ENCODE assay signal across 17 mouse cellular contexts in the genomic region with DNA sequence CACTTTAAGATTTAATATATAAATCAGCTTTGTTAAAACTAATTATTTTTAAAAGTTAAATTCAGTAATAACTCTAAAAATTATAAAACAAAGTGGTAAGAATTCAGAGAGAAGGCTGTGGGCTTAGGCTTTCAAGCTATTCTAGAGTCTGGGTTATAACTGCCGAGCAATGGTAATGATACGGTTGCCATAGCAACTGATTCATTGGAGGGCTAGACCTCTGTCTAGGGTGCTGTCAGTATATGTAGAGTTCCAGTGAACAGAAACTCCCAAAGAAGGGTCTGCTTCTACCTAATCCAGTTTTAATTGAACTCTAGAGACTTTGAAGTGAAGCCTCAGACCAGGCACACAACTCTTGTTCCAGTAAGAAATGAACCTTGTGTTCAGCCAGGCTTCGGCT. TPM values are rescaled to one million over a fixed set of nuclear protein-coding genes. Genes with fewer than 3 reads are reported as not detected.
DNase-seq lines count a peak whose midpoint lies in the region; ATAC-seq lines count a peak whose summit lies in the region.
"Had no signal": no experiment of that assay in that cellular context is flagged by ENCODE, and none has a peak within 500 bp of the region (broad histone marks: within the 10 kb centered on the region; RNA-seq: fewer than 3 reads in every experiment).

No protein-coding gene starts in this region.

- peaks cover 3% of the 10 kb centered on the region for H3K4me1 ChIP-seq in hindbrain, embryonic 12.5 days
- peaks cover 3% of the 10 kb centered on the region; the same call in 1 of the 2 replicates for H3K4me1 ChIP-seq in midbrain, embryonic 12.5 days
- no peaks in the 10 kb centered on the region for H3K4me1 ChIP-seq in heart, embryonic 12.5 days (replicated peaks)
- H3K4me1 ChIP-seq: heart, embryonic 13.5 days; kidney, embryonic 15.5 days; liver, embryonic 13.5 days had no signal

- no peaks in the 10 kb centered on the region for H3K9me3 ChIP-seq in hindbrain, embryonic 12.5 days (replicated peaks)
- H3K9me3 ChIP-seq in midbrain, embryonic 12.5 days = no peaks in the 10 kb centered on the region
- H3K9me3 ChIP-seq in heart, embryonic 12.5 days (replicated peaks) = no peaks in the 10 kb centered on the region
- H3K9me3 ChIP-seq: heart, embryonic 13.5 days; kidney, embryonic 15.5 days; limb, embryonic 10.5 days; liver, embryonic 13.5 days had no signal

- H3K9ac ChIP-seq in hindbrain, embryonic 12.5 days = no peak overlapping the region
- no peak overlapping the region for H3K9ac ChIP-seq in midbrain, embryonic 12.5 days (replicated peaks)
- no peak overlapping the region for H3K9ac ChIP-seq in heart, embryonic 12.5 days
- H3K9ac ChIP-seq: heart, embryonic 13.5 days; kidney, embryonic 15.5 days; liver, embryonic 13.5 days had no signal

- no peaks in the 10 kb centered on the region for H3K27me3 ChIP-seq in hindbrain, embryonic 12.5 days
- H3K27me3 ChIP-seq in midbrain, embryonic 12.5 days = no peaks in the 10 kb centered on the region
- H3K27me3 ChIP-seq in heart, embryonic 12.5 days (replicated peaks) = no peaks in the 10 kb centered on the region
- H3K27me3 ChIP-seq: heart, embryonic 13.5 days; kidney, embryonic 15.5 days; liver, embryonic 13.5 days had no signal

- peak; percentile 75; the same call in 1 of the 2 replicates for ATAC-seq in hindbrain, embryonic 12.5 days (ENCODE audit: low FRiP score)
- peak; percentile 94 for ATAC-seq in midbrain, embryonic 12.5 days (ENCODE audit: low FRiP score, low read depth)
- no peak for ATAC-seq in heart, embryonic 12.5 days (ENCODE audit: insufficient number of reproducible peaks, low FRiP score)
- ATAC-seq: activated CD4-positive, CD25-positive, alpha-beta regulatory T cell, adult 4 months had no signal

- no peak overlapping the region for H3K4me3 ChIP-seq in hindbrain, embryonic 12.5 days
- no peak overlapping the region for H3K4me3 ChIP-seq in midbrain, embryonic 12.5 days
- no peak overlapping the region for H3K4me3 ChIP-seq in heart, embryonic 12.5 days
- H3K4me3 ChIP-seq: heart, embryonic 13.5 days; kidney, embryonic 15.5 days; limb, embryonic 10.5 days; liver, embryonic 13.5 days had no signal

- no peak overlapping the region for H3K27ac ChIP-seq in hindbrain, embryonic 12.5 days
- H3K27ac ChIP-seq in midbrain, embryonic 12.5 days (replicated peaks) = 0 out of 2 replicates have a peak overlapping the region, but pooled peaks have one; percentile 17
- H3K27ac ChIP-seq in heart, embryonic 12.5 days (ENCODE audit: poor library complexity, severe bottlenecking) = no peak overlapping the region
- H3K27ac ChIP-seq: heart, embryonic 13.5 days; kidney, embryonic 15.5 days; limb, embryonic 10.5 days; liver, embryonic 13.5 days had no signal

- H3K4me2 ChIP-seq in hindbrain, embryonic 12.5 days (replicated peaks) = no peak overlapping the region
- no peak overlapping the region for H3K4me2 ChIP-seq in midbrain, embryonic 12.5 days (replicated peaks)
- no peak overlapping the region for H3K4me2 ChIP-seq in heart, embryonic 12.5 days
- H3K4me2 ChIP-seq: heart, embryonic 13.5 days; kidney, embryonic 15.5 days; liver, embryonic 13.5 days had no signal

- peak; percentile 12 for DNase-seq in R1 (ENCODE audit: low read depth, low spot score)
- DNase-seq in embryo, embryonic 11 days = peak; percentile 57
- no peak for DNase-seq in lung, postnatal 14 days
- DNase-seq in cerebellum, adult 11-12 months = no peak
- DNase-seq in thymus, postnatal 0 days (ENCODE audit: low spot score) = no peak
- DNase-seq: cerebellum, adult 18-20 months; gastrocnemius, postnatal 36 days; layer of hippocampus, adult 9-11 months; liver, embryonic 13.5 days; lung, postnatal 10 days had no signal

- no peaks in the 10 kb centered on the region for H3K36me3 ChIP-seq in hindbrain, embryonic 12.5 days
- no peaks in the 10 kb centered on the region for H3K36me3 ChIP-seq in midbrain, embryonic 12.5 days
- H3K36me3 ChIP-seq in heart, embryonic 12.5 days = no peaks in the 10 kb centered on the region
- H3K36me3 ChIP-seq: heart, embryonic 13.5 days; kidney, embryonic 15.5 days; limb, embryonic 10.5 days; liver, embryonic 13.5 days had no signal

- 56% methylated on average over 3 of the region's 3 CpGs for WGBS in hindbrain, embryonic 12.5 days
- WGBS in midbrain, embryonic 12.5 days = 21% methylated on average over 3 of the region's 3 CpGs
- 75% methylated on average over 3 of the region's 3 CpGs for WGBS in heart, embryonic 12.5 days

RNA-seq across cellular contexts. Expression of gene Mab21l2, which starts 53.9 kb away (rescaled TPM):
- polyA plus RNA-seq in hindbrain, embryonic 12.5 days (2016; fragmentation: Nextera tagmentation; extraction: Ambion mirVana) = 222 and 302 TPM in 2 replicates
- 120 and 138 TPM in 2 replicates for polyA plus RNA-seq in midbrain, embryonic 12.5 days (2016; fragmentation: Nextera tagmentation; extraction: Ambion mirVana)
- polyA plus RNA-seq in heart, embryonic 12.5 days (2016; fragmentation: Nextera tagmentation; extraction: Ambion mirVana) = 8.5 and 10.1 TPM in 2 replicates
- polyA plus RNA-seq in thymus, postnatal 0 days (2015; fragmentation: Nextera tagmentation; extraction: Ambion mirVana) = 0.23 and 0.39 TPM in 2 replicates

Comparison
In these comparisons a context has a peak if more than half of its experiments do, and no peak if none do; other contexts are left out.
1. DNase-seq: peak in R1 (single experiment) and embryo, embryonic 11 days (single experiment); none in lung, postnatal 14 days (single experiment), cerebellum, adult 11-12 months (single experiment) and thymus, postnatal 0 days (single experiment).
2. RNA of gene Mab21l2, which starts 53.9 kb away (polyA plus RNA-seq): 222 to 302 TPM in hindbrain, embryonic 12.5 days and 120 to 138 TPM in midbrain, embryonic 12.5 days; 8.5 to 10.1 TPM in heart, embryonic 12.5 days and 0.23 to 0.39 TPM in thymus, postnatal 0 days; every median in the first group is over 10 times any median in the second.